Mouse (Mus musculus) spleen, adult 2 months (tissue): ENCODE data around the gene Rho. TPM values are rescaled to one million over a fixed set of nuclear protein-coding genes. Genes with fewer than 3 reads are reported as not detected.

Source experiments
- DNase-seq, 2 experiments: peaks; one replicate each; pipeline versions ENCODE4 v3.0.0 to v3.0.0-alpha.2; 2012 to 2021; ENCODE audit warnings: low spot score in 2 of 2, low read depth in 1 of 2
- H3K27ac ChIP-seq: fragments of 200-500 bp; 2 replicates; pipeline ENCODE4 v1.5.1; 2012; ENCODE audit warnings: low read length, inconsistent platforms; ENCODE audit not compliant: insufficient read depth
- H3K27me3 ChIP-seq: fragments of 200-500 bp; 2 replicates; pipeline ENCODE4 v1.6.1; 2012; ENCODE audit warnings: mild to moderate bottlenecking, moderate library complexity, low read length, inconsistent platforms; ENCODE audit not compliant: control insufficient read depth, insufficient read depth
- H3K36me3 ChIP-seq: fragments of 200-500 bp; 2 replicates; pipeline ENCODE4 v1.6.1; 2012; ENCODE audit warnings: mild to moderate bottlenecking, low read length, inconsistent platforms; ENCODE audit not compliant: control insufficient read depth, insufficient read depth
- H3K4me1 ChIP-seq: fragments of 200-500 bp; 2 replicates; pipeline ENCODE4 v1.6.1; 2011; ENCODE audit warnings: inconsistent platforms; ENCODE audit not compliant: control insufficient read depth, insufficient read depth, insufficient read length
- H3K4me3 ChIP-seq: fragments of 200-500 bp; 2 replicates; pipeline ENCODE4 v1.5.1; 2011; ENCODE audit warnings: mild to moderate bottlenecking, inconsistent platforms; ENCODE audit not compliant: insufficient read depth, insufficient read length; ENCODE audit errors: extremely low read depth
- CTCF ChIP-seq: fragments of 200-500 bp; IDR thresholded peaks from 2 replicates; pipeline ENCODE4 v1.5.1; 2011; ENCODE audit warnings: mild to moderate bottlenecking, inconsistent platforms; ENCODE audit not compliant: insufficient read depth, insufficient read length, insufficient replicate concordance; ENCODE audit errors: extremely low read depth
- POLR2A ChIP-seq: fragments of 200-500 bp; IDR thresholded peaks from 2 replicates; pipeline ENCODE4 v1.6.1; 2011; ENCODE audit warnings: low read depth, low read length, inconsistent platforms
- WGBS: fragments of 180-500 bp; shearing (Covaris S2); methylation state at CpG from one replicate; pipeline ENCODE4 v1.1.7; 2018; 5-methylcytosine and 5-hydroxymethylcytosine counted together
- polyA plus RNA-seq: library from polyadenylated mRNA; depleted of rRNA; stranded (reverse); fragments of >200 nt; gene quantifications from 2 replicates; pipeline ENCODE4 v1.2.3, GENCODE M21; 2012

Rho gene
- polyA plus RNA-seq, 1 experiment: 0.37 TPM

DNA sequence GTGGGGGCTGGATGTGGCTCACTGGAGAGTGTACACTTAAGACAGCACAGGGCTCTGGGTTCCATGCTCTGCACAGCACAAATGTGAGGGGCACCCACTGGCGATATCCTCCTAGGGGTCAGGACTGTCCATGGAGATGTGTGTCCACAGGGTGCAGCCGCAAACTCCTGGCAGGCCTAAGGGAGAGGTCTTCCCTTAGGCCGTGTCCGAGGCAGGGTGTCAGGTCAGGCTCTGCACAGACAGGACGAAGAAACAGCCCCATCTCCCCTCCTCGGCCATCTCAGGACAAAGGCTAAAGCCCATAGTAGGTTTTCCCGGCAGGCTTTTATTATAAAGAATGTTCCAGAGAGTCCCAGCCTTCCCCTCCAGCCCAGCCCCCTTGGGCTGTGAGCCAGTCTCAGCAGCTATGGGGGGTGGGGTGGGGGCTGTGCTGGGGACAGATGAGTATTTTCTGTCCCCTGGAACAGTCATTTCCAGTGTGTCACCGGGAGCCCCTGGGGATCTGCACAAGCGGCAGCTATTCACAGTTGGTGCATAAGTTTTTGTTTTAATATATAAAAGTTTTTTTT is 23.0 kb downstream of the Rho start:
- DNase-seq: no peak
- no peak overlapping the region for H3K4me3 ChIP-seq
- H3K27ac ChIP-seq: peak overlapping the region; percentile 7; the same call in 1 of the 2 replicates
- no peaks in the 10 kb centered on the region for H3K4me1 ChIP-seq
- no peak for TF ChIP-seq CTCF
- TF ChIP-seq POLR2A: no peak
- peaks cover 8% of the 10 kb centered on the region; the same call in 1 of the 2 replicates for H3K36me3 ChIP-seq
- no peaks in the 10 kb centered on the region for H3K27me3 ChIP-seq
- 94% methylated on average over 9 of the region's 9 CpGs for WGBS

DNA sequence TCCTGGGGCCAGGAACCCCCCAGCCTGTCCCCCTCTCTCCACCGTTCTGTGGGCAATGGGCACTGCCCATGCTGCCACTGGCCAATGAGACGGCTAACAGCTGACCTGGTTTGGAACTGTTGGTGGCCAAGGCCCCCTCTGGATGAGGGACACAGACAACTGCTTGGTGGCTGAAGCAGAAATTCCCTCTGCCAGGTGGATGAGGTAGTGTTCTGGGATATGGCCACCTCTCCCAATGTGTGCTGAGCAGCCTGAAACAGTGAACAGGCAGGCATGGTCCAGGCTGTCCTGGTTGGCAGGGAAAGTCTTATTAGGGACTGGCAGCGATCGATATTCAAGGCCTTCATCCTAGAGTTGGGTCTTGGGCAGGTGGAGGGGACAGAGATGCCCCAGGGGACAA is 23.6 kb downstream of the Rho start:
- H3K27me3 ChIP-seq: no peaks in the 10 kb centered on the region
- 91% methylated on average over 4 of the region's 4 CpGs for WGBS
- no peaks in the 10 kb centered on the region for H3K4me1 ChIP-seq
- TF ChIP-seq POLR2A (no peak), CTCF (no peak)
- no peak for DNase-seq
- peaks cover 9% of the 10 kb centered on the region for H3K36me3 ChIP-seq
- H3K4me3 ChIP-seq: no peak overlapping the region
- H3K27ac ChIP-seq: peak overlapping the region; percentile 41; the same call in 1 of the 2 replicates

DNA sequence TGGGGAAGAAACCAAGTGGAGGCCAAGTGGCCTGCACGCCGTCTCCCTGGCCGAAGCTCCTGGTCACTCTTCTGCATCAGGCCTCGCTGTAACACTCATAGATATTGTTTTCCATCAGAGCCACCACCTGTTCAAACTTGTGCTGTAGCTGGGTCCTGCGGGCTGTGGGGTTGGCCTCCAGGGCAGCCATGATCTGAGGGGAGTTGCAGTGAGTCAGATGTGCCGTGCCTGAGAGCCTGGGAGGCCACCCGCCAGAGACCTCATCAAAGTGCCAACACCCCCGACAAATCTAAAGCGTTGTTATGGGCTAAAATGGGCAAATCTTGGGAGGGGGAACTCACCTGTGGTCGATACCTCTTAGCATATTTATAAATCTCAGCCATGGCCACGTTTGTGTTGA is 24.1 kb downstream of the Rho start:
- 80% methylated on average over 11 of the region's 11 CpGs for WGBS
- Histone ChIP-seq H3K4me3 (no peak overlapping the region), H3K27ac (no peak overlapping the region; the same call in 1 of the 2 replicates), H3K4me1 (no peaks in the 10 kb centered on the region), H3K27me3 (no peaks in the 10 kb centered on the region), H3K36me3 (peaks cover 12% of the 10 kb centered on the region)
- no peak for TF ChIP-seq CTCF
- TF ChIP-seq POLR2A: no peak
- DNase-seq: no peak

DNA sequence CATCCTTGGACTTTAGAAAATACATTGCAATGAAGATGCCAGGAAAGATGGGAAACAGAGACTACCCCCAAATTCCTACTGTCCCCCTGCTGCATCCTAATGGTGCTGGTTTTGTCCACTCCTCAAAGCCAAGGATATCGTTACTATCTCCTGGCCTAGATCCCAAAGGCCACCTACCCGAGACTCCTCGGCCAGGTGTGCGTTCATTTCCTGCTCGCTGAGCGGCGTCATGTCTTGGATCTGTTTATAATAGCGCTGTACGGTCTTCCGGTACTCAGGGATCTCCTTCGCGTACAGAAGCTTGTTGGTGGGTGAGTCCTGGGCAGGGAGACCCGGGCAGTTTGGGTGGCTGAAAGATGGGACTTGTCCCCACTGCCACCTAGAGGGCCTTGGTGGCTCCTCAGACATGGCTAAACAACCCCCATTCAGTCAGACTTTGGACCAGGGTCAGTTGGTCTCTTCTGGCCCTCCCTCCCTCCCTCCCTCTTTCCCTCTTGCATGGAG is 24.9 kb downstream of the Rho start:
- TF ChIP-seq CTCF: no peak
- TF ChIP-seq POLR2A: no peak
- Histone ChIP-seq H3K4me1 (no peaks in the 10 kb centered on the region), H3K27ac (no peak overlapping the region), H3K4me3 (no peak overlapping the region), H3K36me3 (peaks cover 13% of the 10 kb centered on the region), H3K27me3 (no peaks in the 10 kb centered on the region)
- no peak for DNase-seq
- WGBS: 88% methylated on average over 13 of the region's 13 CpGs

DNA sequence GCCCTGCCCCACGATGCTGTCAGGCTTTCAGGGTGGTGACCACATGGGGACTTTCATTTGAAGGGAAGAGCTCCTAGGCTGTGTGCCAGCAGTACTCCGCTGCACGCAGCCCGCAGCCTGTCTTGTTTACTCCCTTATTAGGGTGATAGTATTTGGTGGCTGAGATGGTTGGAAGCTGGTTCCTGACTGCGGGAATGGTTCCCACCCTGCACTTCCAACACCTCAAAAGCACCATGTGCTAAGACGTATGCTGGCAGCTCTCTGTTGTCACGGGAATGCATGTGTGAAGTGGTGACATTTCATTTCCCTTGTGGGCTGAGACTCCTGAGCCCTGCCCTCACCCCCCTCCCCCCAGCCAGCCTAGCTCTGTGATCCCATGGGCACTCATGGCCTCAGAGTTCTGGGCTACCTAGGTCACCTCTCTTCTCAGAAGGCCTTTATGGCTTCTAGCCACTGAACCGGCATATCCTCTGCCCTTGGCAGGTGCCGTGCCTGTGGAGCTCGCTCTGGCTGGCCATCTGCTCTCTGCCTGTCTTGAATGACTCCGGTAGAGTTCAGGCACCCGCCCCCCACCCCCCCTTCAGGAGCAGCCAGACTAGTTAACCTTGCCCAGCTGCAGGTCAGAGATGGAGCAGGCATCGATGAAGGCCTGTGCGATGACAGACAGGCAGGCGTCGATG is 25.5 kb downstream of the Rho start:
- WGBS: 65% methylated on average over 16 of the region's 16 CpGs
- no peaks in the 10 kb centered on the region for H3K27me3 ChIP-seq
- no peak overlapping the region for H3K4me3 ChIP-seq
- TF ChIP-seq CTCF: no peak
- no peak for TF ChIP-seq POLR2A
- no peak for DNase-seq
- H3K27ac ChIP-seq: peak overlapping the region; percentile 29; the same call in 1 of the 2 replicates
- peaks cover 16% of the 10 kb centered on the region for H3K36me3 ChIP-seq
- no peaks in the 10 kb centered on the region for H3K4me1 ChIP-seq

DNA sequence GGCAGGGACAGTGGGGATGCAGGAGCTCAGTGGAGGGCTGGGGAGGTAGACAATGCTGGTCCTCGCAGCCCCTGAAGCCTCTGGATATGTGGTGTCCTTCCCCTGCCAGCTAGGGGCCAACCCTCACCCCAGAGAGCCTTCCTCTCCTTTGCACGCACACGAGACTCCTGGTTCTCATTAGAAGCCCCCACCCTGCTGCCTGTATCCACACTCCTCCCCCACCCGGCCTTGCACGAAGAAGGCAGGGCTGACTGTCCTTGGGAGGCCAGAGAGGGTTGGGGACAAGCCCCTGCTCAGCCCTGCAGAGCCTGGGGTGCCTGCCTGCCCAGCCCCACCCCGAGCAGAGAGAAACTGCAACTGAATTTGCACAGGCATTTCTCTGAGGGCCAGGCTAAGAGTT is 26.1 kb downstream of the Rho start:
- Histone ChIP-seq H3K27me3 (no peaks in the 10 kb centered on the region), H3K4me3 (no peak overlapping the region), H3K36me3 (peaks cover 17% of the 10 kb centered on the region), H3K27ac (no peak overlapping the region), H3K4me1 (no peaks in the 10 kb centered on the region)
- WGBS: 81% methylated on average over 6 of the region's 6 CpGs
- no peak for TF ChIP-seq CTCF
- no peak for TF ChIP-seq POLR2A
- no peak for DNase-seq

DNA sequence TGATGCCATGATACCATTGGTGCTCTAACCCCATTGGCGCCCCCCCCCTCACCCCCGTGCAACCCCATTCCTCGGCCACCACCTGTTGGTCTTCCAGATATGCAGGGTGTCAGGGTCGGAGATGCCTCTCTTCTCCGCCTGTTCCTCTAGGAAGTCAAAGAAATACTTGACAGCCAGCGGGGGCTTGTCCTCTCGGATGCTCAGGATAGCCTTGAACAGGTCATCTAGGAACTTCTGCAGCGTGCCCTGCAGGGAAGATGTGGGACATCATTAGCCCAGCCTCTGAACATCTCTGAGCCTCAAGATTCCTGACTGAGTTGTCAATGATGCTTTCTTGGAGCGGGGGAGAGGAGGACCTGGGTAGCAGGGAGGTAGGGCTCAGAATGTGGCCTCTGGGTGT is 26.9 kb downstream of the Rho start:
- no peaks in the 10 kb centered on the region for H3K27me3 ChIP-seq
- no peak overlapping the region for H3K4me3 ChIP-seq
- WGBS: 96% methylated on average over 9 of the region's 9 CpGs
- DNase-seq: no peak
- H3K27ac ChIP-seq: 0 out of 2 replicates have a peak overlapping the region, but pooled peaks have one; percentile 42
- H3K4me1 ChIP-seq: no peaks in the 10 kb centered on the region
- TF ChIP-seq POLR2A (no peak), CTCF (no peak)
- H3K36me3 ChIP-seq: peaks cover 18% of the 10 kb centered on the region
